Mouse (Mus musculus) adrenal gland, adult (tissue): Measurements from ENCODE around the gene Sppl2a.
"Not testable (repeated sequence)": the region's sequence is repeated elsewhere in the genome, so short reads cannot be mapped to it uniquely, and the experiment has no call there.

Experiments used
- DNase-seq, 2 experiments: peaks; one replicate each; pipeline ENCODE4 v3.0.0; 2022 to 2023; ENCODE audit warnings: low spot score in 1 of 2; ENCODE audit not compliant: inconsistent age in 2 of 2

Gene Sppl2a

GRCm38 (mm10) chr2:126896941-126897340, 36.1 kb downstream of the Sppl2a start:
- DNase-seq: no peak

- DNase-seq: no peak
These were observed 38.8 kb downstream of the Sppl2a start for GRCm38 (mm10) chr2:126894245-126894644.

GRCm38 (mm10) chr2:126892316-126892715, 40.7 kb downstream of the Sppl2a start:
- no peak for DNase-seq

- DNase-seq: no peak
These were observed 41.3 kb downstream of the Sppl2a start for GRCm38 (mm10) chr2:126891743-126892142.

GRCm38 (mm10) chr2:126887141-126887540, 45.9 kb downstream of the Sppl2a start:
- no peak for DNase-seq

GRCm38 (mm10) chr2:126885871-126886270, 47.2 kb downstream of the Sppl2a start:
- no peak for DNase-seq

GRCm38 (mm10) chr2:126882711-126883110, 50.3 kb downstream of the Sppl2a start:
- DNase-seq: not testable (repeated sequence)

- DNase-seq: no peak
These were observed 55.0 kb downstream of the Sppl2a start for GRCm38 (mm10) chr2:126877991-126878390.

- DNase-seq: peak; percentile 95 to 98
These were observed 56.9 kb downstream of the Sppl2a start, which contains the start of gene Trpm7 for GRCm38 (mm10) chr2:126875871-126876796. Trpm7 (minus strand) TSS chr2:126876230.

- DNase-seq: peak in 1 of 2 experiments; percentile 53
These were observed 57.6 kb downstream of the Sppl2a start for GRCm38 (mm10) chr2:126875516-126875835.

- peak; percentile 22 to 54 for DNase-seq
These were observed 58.1 kb downstream of the Sppl2a start for GRCm38 (mm10) chr2:126874809-126875515.

GRCm38 (mm10) chr2:126866301-126866700, 66.7 kb downstream of the Sppl2a start:
- no peak for DNase-seq

GRCm38 (mm10) chr2:126865501-126866199, 67.4 kb downstream of the Sppl2a start:
- peak; percentile 30 to 80 for DNase-seq

GRCm38 (mm10) chr2:126865026-126865425, 68.0 kb downstream of the Sppl2a start:
- peak in 1 of 2 experiments; percentile 48 for DNase-seq

- DNase-seq: no peak
These were observed 88.3 kb downstream of the Sppl2a start for GRCm38 (mm10) chr2:126844751-126845150.
